8 mouse cellular contexts compared by ENCODE assay signal in genomic region chr3:95654371-95654770, GRCm38 (mm10). TPM values are rescaled to one million over a fixed set of nuclear protein-coding genes. Genes with fewer than 3 reads are reported as not detected.
DNase-seq lines count a peak whose midpoint lies in the region; ATAC-seq and TF ChIP-seq lines count a peak whose summit lies in the region.
"Not testable (repeated sequence)": the region's sequence is repeated elsewhere in the genome, so short reads cannot be mapped to it uniquely, and the experiment has no call there.
"Had no signal": no experiment of that assay in that cellular context is flagged by ENCODE, and none has a peak within 500 bp of the region (broad histone marks: within the 10 kb centered on the region; RNA-seq: fewer than 3 reads in every experiment).

No protein-coding gene starts in this region.

- not testable (repeated sequence) for H3K4me1 ChIP-seq in ES-Bruce4 (ENCODE audit: control insufficient read depth, insufficient read depth, low read length)
- H3K4me1 ChIP-seq in brown adipose tissue, adult 24 weeks (ENCODE audit: control insufficient read depth, insufficient read depth, insufficient read length, low read length), result peaks cover 33% of the 10 kb centered on the region
- H3K4me1 ChIP-seq in liver, embryonic 15.5 days (replicated peaks), result peaks cover 57% of the 10 kb centered on the region
- H3K4me1 ChIP-seq in lung, embryonic 15.5 days, result peaks cover 37% of the 10 kb centered on the region

- ATAC-seq in liver, embryonic 15.5 days (ENCODE audit: insufficient read depth); lung, embryonic 15.5 days (ENCODE audit: borderline replicate concordance, extremely low read depth, low FRiP score, low TSS enrichment): not testable (repeated sequence)

- H3K4me3 ChIP-seq in ES-Bruce4 (ENCODE audit: low read depth, low read length); brown adipose tissue, adult 24 weeks (ENCODE audit: insufficient read depth, low read depth, low read length); liver, embryonic 15.5 days (replicated peaks); lung, embryonic 15.5 days; macrophage (ENCODE audit: inconsistent target): not testable (repeated sequence)

- not testable (repeated sequence) for H3K4me2 ChIP-seq in liver, embryonic 15.5 days; lung, embryonic 15.5 days

- not testable (repeated sequence) for TF ChIP-seq EP300 in ES-Bruce4 (IDR thresholded peaks at IDR 0.05; ENCODE audit: insufficient read depth, low read depth, low read length)

- WGBS in liver, embryonic 15.5 days (ENCODE audit: insufficient replicate concordance), result 77% methylated on average over 3 of the region's 3 CpGs
- WGBS in lung, embryonic 15.5 days, result 85% methylated on average over 3 of the region's 3 CpGs
- WGBS in macrophage (ENCODE audit: missing documents), result 97% methylated on average over 3 of the region's 3 CpGs

- not testable (repeated sequence) for H3K9me3 ChIP-seq in ES-Bruce4 (replicated peaks; ENCODE audit: control insufficient read depth, insufficient read depth, low read length, poor library complexity, severe bottlenecking); liver, embryonic 15.5 days (replicated peaks); lung, embryonic 15.5 days

- not testable (repeated sequence) for TF ChIP-seq CTCF in ES-Bruce4 (IDR thresholded peaks at IDR 0.05; ENCODE audit: low read depth, low read length)

- H3K9ac ChIP-seq in ES-Bruce4 (ENCODE audit: low read depth, poor library complexity, severe bottlenecking), result peak overlapping the region; percentile 50
- not testable (repeated sequence) for H3K9ac ChIP-seq in liver, embryonic 15.5 days; lung, embryonic 15.5 days

- H3K27ac ChIP-seq in ES-Bruce4 (ENCODE audit: insufficient read depth, low read length), result peak overlapping the region; percentile 99
- peak overlapping the region; percentile 85 for H3K27ac ChIP-seq in brown adipose tissue, adult 24 weeks (replicated peaks; ENCODE audit: low read depth, low read length)
- H3K27ac ChIP-seq in liver, embryonic 15.5 days (replicated peaks), result 0 out of 2 replicates have a peak overlapping the region, but pooled peaks have one; percentile 75
- H3K27ac ChIP-seq in lung, embryonic 15.5 days, result peak overlapping the region; percentile 82
- peak overlapping the region; percentile 100 for H3K27ac ChIP-seq in macrophage

- TF ChIP-seq POLR2A in ES-Bruce4 (IDR thresholded peaks at IDR 0.05; ENCODE audit: insufficient read depth, low read length), result not testable (repeated sequence)

- not testable (repeated sequence) for H3K27me3 ChIP-seq in ES-Bruce4 (ENCODE audit: control insufficient read depth, insufficient read depth, low read length, poor library complexity, severe bottlenecking); liver, embryonic 15.5 days; lung, embryonic 15.5 days

- H3K79me2 ChIP-seq in macrophage (ENCODE audit: inconsistent target), result peaks cover 60% of the 10 kb centered on the region

- not testable (repeated sequence) for H3K36me3 ChIP-seq in ES-Bruce4 (ENCODE audit: control insufficient read depth, insufficient read depth, low read length, poor library complexity, severe bottlenecking); liver, embryonic 15.5 days (replicated peaks); lung, embryonic 15.5 days; macrophage (ENCODE audit: inconsistent target)

- peak; percentile 22 to 45 for DNase-seq in heart, adult 18-20 months
- peak; percentile 3 for DNase-seq in heart, postnatal 4 days

RNA-seq across cellular contexts. Expression of gene Mcl1, which starts 4.2 kb away (rescaled TPM):
- polyA plus RNA-seq in ES-Bruce4 (2011; ENCODE audit: insufficient read depth, insufficient read length, low read depth, missing spikeins) (247 and 264 TPM in 2 replicates), macrophage (2018) (251 to 507 TPM (median 488 TPM) in 3 replicates)
- 56.1 and 61.6 TPM in 2 replicates for polyA plus RNA-seq in brown adipose tissue, adult 24 weeks (2012; ENCODE audit: insufficient read depth, insufficient read length, missing spikeins)
- total RNA-seq in heart, adult 18-20 months (2021), result 100 to 1,000 TPM; 159 to 167 TPM
- total RNA-seq in heart, postnatal 4 days (2021), result 100 to 1,000 TPM; 112 to 115 TPM
- 34.8 and 39.0 TPM in 2 replicates for polyA plus RNA-seq in liver, embryonic 15.5 days (2015; fragmentation: Nextera tagmentation; extraction: Ambion mirVana)
- polyA plus RNA-seq in lung, embryonic 15.5 days (2015; fragmentation: Nextera tagmentation; extraction: Ambion mirVana), result 64.5 and 65.2 TPM in 2 replicates
- 1,000 to 10,000 TPM in 10 of 26 experiments, 100 to 1,000 TPM in 16; 471 to 2,042 (median 842) TPM for total RNA-seq in macrophage (2018; cell fraction: chromatin; rRNA removed)
- total RNA-seq in macrophage (2018; cell fraction: cytosol; rRNA removed), result 1,000 to 10,000 TPM in 4 of 26 experiments, 100 to 1,000 TPM in 22; 492 to 1,133 (median 611) TPM
- total RNA-seq in macrophage (2018; cell fraction: nucleus; rRNA removed), result 1,000 to 10,000 TPM in 21 of 26 experiments, 100 to 1,000 TPM in 5; 701 to 2,394 (median 1,238) TPM

RNA-seq across cellular contexts. Expression of gene Ensa, which starts 29.6 kb away (rescaled TPM):
- polyA plus RNA-seq in ES-Bruce4 (2011; ENCODE audit: insufficient read depth, insufficient read length, low read depth, missing spikeins) (67.4 and 68.5 TPM in 2 replicates), macrophage (2018) (79.1 to 122 TPM (median 121 TPM) in 3 replicates)
- polyA plus RNA-seq in brown adipose tissue, adult 24 weeks (2012; ENCODE audit: insufficient read depth, insufficient read length, missing spikeins), result 38.4 and 51.4 TPM in 2 replicates
- 10 to 100 TPM; 74.3 to 75.2 TPM for total RNA-seq in heart, adult 18-20 months (2021)
- 10 to 100 TPM; 49.2 to 50.5 TPM for total RNA-seq in heart, postnatal 4 days (2021)
- polyA plus RNA-seq in liver, embryonic 15.5 days (2015; fragmentation: Nextera tagmentation; extraction: Ambion mirVana), result 32.7 and 35.9 TPM in 2 replicates
- 65.3 and 69.2 TPM in 2 replicates for polyA plus RNA-seq in lung, embryonic 15.5 days (2015; fragmentation: Nextera tagmentation; extraction: Ambion mirVana)
- total RNA-seq in macrophage (2018; cell fraction: chromatin; rRNA removed), result 100 to 1,000 TPM; 114 to 467 (median 312) TPM
- 100 to 1,000 TPM in 22 of 26 experiments, 10 to 100 TPM in 4; 85.2 to 121 (median 110) TPM for total RNA-seq in macrophage (2018; cell fraction: cytosol; rRNA removed)
- 100 to 1,000 TPM; 134 to 367 (median 267) TPM for total RNA-seq in macrophage (2018; cell fraction: nucleus; rRNA removed)

RNA-seq across cellular contexts. Expression of gene Adamtsl4, which starts 33.3 kb away (rescaled TPM):
- 6.9 and 10.1 TPM in 2 replicates for polyA plus RNA-seq in ES-Bruce4 (2011; ENCODE audit: insufficient read depth, insufficient read length, low read depth, missing spikeins)
- 2.5 and 6.6 TPM in 2 replicates for polyA plus RNA-seq in brown adipose tissue, adult 24 weeks (2012; ENCODE audit: insufficient read depth, insufficient read length, missing spikeins)
- 10 to 100 TPM; 39.1 to 40.6 TPM for total RNA-seq in heart, adult 18-20 months (2021)
- 10 to 100 TPM; 13.5 to 14.6 TPM for total RNA-seq in heart, postnatal 4 days (2021)
- 0.79 and 1.0 TPM in 2 replicates for polyA plus RNA-seq in liver, embryonic 15.5 days (2015; fragmentation: Nextera tagmentation; extraction: Ambion mirVana)
- polyA plus RNA-seq in lung, embryonic 15.5 days (2015; fragmentation: Nextera tagmentation; extraction: Ambion mirVana), result 3.1 and 5.7 TPM in 2 replicates
- total RNA-seq in macrophage (2018; cell fraction: chromatin; rRNA removed), result 1 to 10 TPM in 21 of 26 experiments, under 1 TPM in 5; 0.40 to 8.2 (median 3.2) TPM
- 1 to 10 TPM in 13 of 26 experiments, under 1 TPM in 13; 0.22 to 4.1 (median 1.2) TPM for total RNA-seq in macrophage (2018; cell fraction: cytosol; rRNA removed)
- 1 to 10 TPM in 21 of 26 experiments, under 1 TPM in 5; 0.21 to 9.6 (median 2.3) TPM for total RNA-seq in macrophage (2018; cell fraction: nucleus; rRNA removed)
- polyA plus RNA-seq in macrophage (2018), result 0.38 to 3.1 TPM (median 1.9 TPM) in 3 replicates
- total RNA-seq: hematopoietic stem cell, adult 5-6 weeks had no signal
